Mouse (Mus musculus) limb, embryonic 12.5 days (tissue): ENCODE measurements around the gene Cyld. TPM values are rescaled to one million over a fixed set of nuclear protein-coding genes. Genes with fewer than 3 reads are reported as not detected.

Experiments used
- ATAC-seq: fragments of 200-750 bp; cut with Nextera tagmentation; 2 replicates; pipeline ENCODE4 v1.8.0; 2017; ENCODE audit warnings: low read depth, moderate TSS enrichment; ENCODE audit not compliant: insufficient number of reproducible peaks, insufficient read depth, low FRiP score, low TSS enrichment
- H3K27ac ChIP-seq: fragments of 300-500 bp; sonication (generic); 2 replicates; pipeline ENCODE4 v1.5.1; 2016; ENCODE audit warnings: mild to moderate bottlenecking, moderate library complexity
- H3K27me3 ChIP-seq: fragments of 300-500 bp; sonication (generic); 2 replicates; pipeline ENCODE4 v1.6.1; 2016; ENCODE audit warnings: mild to moderate bottlenecking, moderate library complexity
- H3K36me3 ChIP-seq: fragments of 300-500 bp; sonication (generic); 2 replicates; pipeline ENCODE4 v1.6.1; 2016; ENCODE audit warnings: mild to moderate bottlenecking, moderate library complexity
- H3K4me1 ChIP-seq: fragments of 300-500 bp; sonication (generic); replicated peaks from 2 replicates; pipeline ENCODE4 v1.6.1; 2016
- H3K4me2 ChIP-seq: fragments of 300-500 bp; sonication (generic); 2 replicates; pipeline ENCODE4 v1.6.1; 2016; ENCODE audit warnings: mild to moderate bottlenecking, moderate library complexity
- H3K4me3 ChIP-seq: fragments of 300-500 bp; sonication (generic); replicated peaks from 2 replicates; pipeline ENCODE4 v1.5.1; 2016; ENCODE audit warnings: mild to moderate bottlenecking
- H3K9ac ChIP-seq: fragments of 300-500 bp; sonication (generic); replicated peaks from 2 replicates; pipeline ENCODE4 v1.6.1; 2016; ENCODE audit warnings: mild to moderate bottlenecking, moderate library complexity
- H3K9me3 ChIP-seq: fragments of 300-500 bp; sonication (generic); 2 replicates; pipeline ENCODE4 v1.6.1; 2016; ENCODE audit warnings: mild to moderate bottlenecking, moderate library complexity
- WGBS: fragments of 180-500 bp; shearing (Covaris S2); methylation state at CpG from one replicate; pipeline ENCODE4 v1.1.7; 2016; 5-methylcytosine and 5-hydroxymethylcytosine counted together
- polyA plus RNA-seq: library from polyadenylated mRNA; unstranded; fragments of >200 nt; fragmentation: Nextera tagmentation; extraction: Ambion mirVana; gene quantifications from 2 replicates; pipeline ENCODE4 v1.2.1, GENCODE M21; 2016

Gene Cyld
- polyA plus RNA-seq, 1 experiment from 2014 or later, result 14.0 TPM

DNA sequence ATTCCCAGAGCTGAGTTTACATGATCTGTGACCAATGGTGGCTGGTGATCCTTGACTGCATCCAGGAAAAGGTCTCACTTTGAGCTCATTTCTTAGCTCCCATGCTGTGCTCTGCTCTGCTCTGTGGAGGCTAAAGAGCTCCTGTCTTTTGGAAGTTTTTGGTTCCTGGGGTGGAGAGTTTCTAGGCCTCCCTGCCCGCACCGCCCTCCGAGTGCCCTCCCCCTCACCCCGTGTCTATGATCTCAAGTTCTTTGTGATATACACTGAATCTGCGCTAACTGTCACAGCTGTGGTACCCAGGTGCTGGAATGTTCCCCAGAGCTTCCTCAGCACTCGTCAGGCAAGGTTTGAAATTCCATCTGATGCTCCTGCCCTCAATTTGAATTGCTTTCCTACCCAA lies 26.0 kb upstream of the Cyld start:
- no peak overlapping the region for H3K27ac ChIP-seq
- no peak for ATAC-seq

DNA sequence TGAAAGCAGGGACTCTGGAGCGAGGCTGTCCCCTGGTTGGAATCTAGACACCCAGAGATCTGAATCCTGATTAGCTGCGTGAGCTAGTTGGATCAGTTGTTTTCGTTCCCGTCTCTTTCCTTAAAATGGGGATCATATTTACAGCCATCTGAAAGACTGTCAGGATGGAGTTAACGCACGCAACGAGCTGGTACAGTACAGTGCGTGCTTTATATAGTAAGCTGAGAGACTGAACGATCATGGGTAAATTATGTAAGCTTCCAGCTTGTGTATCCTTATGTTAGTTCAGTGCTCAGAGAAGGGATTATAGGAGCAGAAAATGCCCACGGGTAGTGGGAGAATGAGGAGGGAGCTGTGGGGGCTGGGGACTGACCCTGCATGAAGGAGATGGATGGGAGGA lies 25.3 kb upstream of the Cyld start:
- H3K9me3 ChIP-seq, result no peaks in the 10 kb centered on the region
- 0 out of 2 replicates have a peak, but pooled peaks cover 6% of the 10 kb centered on the region for H3K4me1 ChIP-seq
- H3K36me3 ChIP-seq, result no peaks in the 10 kb centered on the region
- H3K27ac ChIP-seq, result no peak overlapping the region
- no peak overlapping the region for H3K4me2 ChIP-seq
- WGBS, result 80% methylated on average over 10 of the region's 10 CpGs
- H3K27me3 ChIP-seq, result no peaks in the 10 kb centered on the region
- no peak overlapping the region for H3K9ac ChIP-seq
- no peak overlapping the region for H3K4me3 ChIP-seq
- ATAC-seq, result no peak

More for the DNA sequence above, 26.0 kb upstream of the Cyld start:
- WGBS, result 81% methylated on average over 6 of the region's 6 CpGs
- Histone ChIP-seq H3K9ac (no peak overlapping the region), H3K36me3 (no peaks in the 10 kb centered on the region), H3K4me1 (0 out of 2 replicates have a peak, but pooled peaks cover 10% of the 10 kb centered on the region), H3K4me3 (no peak overlapping the region), H3K27me3 (no peaks in the 10 kb centered on the region), H3K4me2 (no peak overlapping the region), H3K9me3 (no peaks in the 10 kb centered on the region)

DNA sequence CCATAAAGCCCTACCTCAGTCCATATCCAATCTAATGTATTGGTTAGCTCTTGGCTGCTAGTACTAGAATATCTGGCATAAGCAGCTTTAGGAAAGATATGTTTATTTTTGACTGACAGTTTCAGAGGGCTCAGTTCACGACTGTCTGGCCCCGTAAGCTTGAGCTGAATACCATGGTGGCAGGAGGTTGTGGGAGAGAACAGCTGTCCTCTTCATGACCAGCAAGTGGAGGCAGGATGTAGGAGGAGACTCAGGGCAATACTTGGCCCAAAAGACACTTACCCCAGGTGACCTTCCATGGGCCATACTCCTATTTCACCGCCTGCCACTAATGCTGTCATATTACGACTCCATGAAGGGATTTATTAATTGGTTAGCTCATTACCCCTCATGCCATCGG lies 23.0 kb upstream of the Cyld start:
- Histone ChIP-seq H3K4me1 (no peaks in the 10 kb centered on the region), H3K4me3 (no peak overlapping the region), H3K27ac (no peak overlapping the region), H3K36me3 (no peaks in the 10 kb centered on the region), H3K27me3 (no peaks in the 10 kb centered on the region), H3K9ac (no peak overlapping the region), H3K9me3 (no peaks in the 10 kb centered on the region), H3K4me2 (no peak overlapping the region)
- no peak for ATAC-seq
- WGBS, result 55% methylated on average over 5 of the region's 5 CpGs

DNA sequence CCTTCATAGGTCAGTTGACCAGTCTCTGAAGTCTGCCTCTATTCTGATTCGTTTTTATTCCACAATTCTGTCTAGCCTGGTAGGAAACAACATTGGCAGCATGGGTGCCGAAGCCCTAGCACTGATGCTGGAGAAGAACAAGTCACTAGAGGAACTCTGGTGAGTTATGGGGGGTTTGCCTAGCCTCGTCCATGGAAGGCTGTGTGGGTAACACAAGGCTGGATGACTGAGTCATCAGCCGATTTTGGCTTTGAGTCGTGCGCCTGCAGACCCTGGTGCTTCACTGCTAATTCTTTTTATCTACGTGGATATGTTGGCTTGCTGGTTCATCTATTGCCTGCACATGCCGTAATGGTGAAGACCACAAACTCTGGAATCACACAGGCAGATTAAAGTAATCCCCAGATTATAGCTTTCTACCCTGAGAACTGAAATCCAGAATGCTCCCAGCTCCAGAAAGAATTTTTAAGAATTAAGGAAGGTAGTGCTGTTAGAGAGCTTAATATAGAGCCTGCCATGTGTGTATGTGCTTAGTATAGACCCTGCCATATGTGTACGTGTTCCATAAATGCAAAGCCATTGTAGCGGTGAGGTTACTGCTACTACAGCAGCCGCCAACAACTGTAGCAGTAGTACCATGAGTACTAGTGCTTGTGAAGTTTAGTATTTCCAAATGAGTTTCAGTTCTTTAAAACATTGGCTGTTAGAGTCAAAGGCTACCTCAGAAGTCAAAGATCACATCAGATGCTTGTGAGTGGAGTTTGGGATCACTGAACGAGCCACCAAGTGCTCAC lies 21.3 kb upstream of the Cyld start:
- 86% methylated on average over 12 of the region's 12 CpGs for WGBS
- Histone ChIP-seq H3K36me3 (no peaks in the 10 kb centered on the region), H3K27ac (no peak overlapping the region), H3K9me3 (no peaks in the 10 kb centered on the region), H3K4me3 (no peak overlapping the region), H3K9ac (no peak overlapping the region), H3K4me2 (no peak overlapping the region), H3K27me3 (no peaks in the 10 kb centered on the region), H3K4me1 (no peaks in the 10 kb centered on the region)
- no peak for ATAC-seq

DNA sequence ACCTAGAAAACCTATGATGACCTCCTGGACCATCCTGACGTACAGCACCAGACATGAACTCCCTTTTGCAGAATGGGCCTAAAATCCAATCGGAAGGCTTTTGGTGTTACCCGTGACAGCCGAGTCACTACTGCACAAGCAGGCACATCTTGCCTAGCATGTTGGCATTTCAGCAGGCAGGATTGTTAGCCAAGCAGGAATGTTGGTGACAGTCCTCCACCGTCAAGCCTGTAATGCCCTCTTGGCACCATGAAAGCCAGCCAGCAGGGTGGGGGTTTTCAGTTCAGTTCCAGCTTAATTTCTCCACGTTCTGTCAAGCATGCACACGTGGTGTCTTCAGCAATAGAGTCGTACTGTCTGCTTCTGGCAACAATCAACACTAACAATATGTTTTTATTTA lies 19.8 kb upstream of the Cyld start:
- H3K27ac ChIP-seq, result no peak overlapping the region
- WGBS, result 79% methylated on average over 8 of the region's 8 CpGs
- H3K4me3 ChIP-seq, result no peak overlapping the region
- H3K4me1 ChIP-seq, result no peaks in the 10 kb centered on the region
- no peak overlapping the region for H3K9ac ChIP-seq
- no peaks in the 10 kb centered on the region for H3K36me3 ChIP-seq
- no peak for ATAC-seq
- no peak overlapping the region for H3K4me2 ChIP-seq
- H3K27me3 ChIP-seq, result no peaks in the 10 kb centered on the region
- H3K9me3 ChIP-seq, result no peaks in the 10 kb centered on the region

DNA sequence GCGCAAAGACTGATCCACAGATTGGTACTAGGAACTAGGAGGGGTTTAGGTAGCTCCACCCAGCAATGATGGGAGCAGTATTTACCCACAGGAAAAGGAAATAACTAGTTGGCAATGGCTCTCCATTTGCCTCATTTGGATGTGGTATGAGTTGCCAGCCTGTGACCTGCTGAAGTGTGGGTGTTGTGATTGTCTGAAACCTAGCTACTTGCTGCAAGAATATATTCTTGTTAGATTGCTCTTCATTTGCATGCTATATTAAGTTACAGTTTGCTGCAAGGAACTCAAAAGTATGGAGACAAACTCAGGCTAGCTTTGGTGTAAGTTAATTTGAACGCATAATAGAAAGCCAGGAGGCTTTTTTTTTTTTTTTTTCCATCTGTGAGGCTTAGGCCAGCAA lies 16.3 kb upstream of the Cyld start:
- no peaks in the 10 kb centered on the region for H3K4me1 ChIP-seq
- H3K27ac ChIP-seq, result no peak overlapping the region
- H3K27me3 ChIP-seq, result peaks cover 4% of the 10 kb centered on the region; the same call in 1 of the 2 replicates
- H3K9me3 ChIP-seq, result no peaks in the 10 kb centered on the region
- no peak overlapping the region for H3K4me3 ChIP-seq
- H3K4me2 ChIP-seq, result no peak overlapping the region
- no peak for ATAC-seq
- no peak overlapping the region for H3K9ac ChIP-seq
- WGBS, result 96% methylated on average over 2 of the region's 2 CpGs
- no peaks in the 10 kb centered on the region for H3K36me3 ChIP-seq

DNA sequence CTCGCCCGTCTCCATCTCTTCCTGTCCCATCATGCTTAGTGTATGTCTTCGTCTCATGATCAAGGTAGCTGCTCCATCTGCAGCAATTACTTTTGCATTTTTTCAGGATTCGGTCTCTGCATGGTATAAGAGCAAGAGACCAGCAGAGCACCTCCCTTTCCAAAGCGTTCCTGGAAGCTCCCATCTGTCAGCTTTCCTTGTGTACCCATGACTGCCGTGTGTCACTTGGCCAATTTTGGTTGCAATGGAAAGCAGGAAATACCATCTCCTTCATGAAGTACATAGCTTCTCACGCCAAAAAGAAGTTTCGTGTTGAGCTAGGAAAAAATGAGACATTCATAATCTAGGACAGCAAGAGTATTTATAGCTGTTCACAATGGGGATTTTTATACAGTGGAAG lies 15.8 kb upstream of the Cyld start:
- H3K4me3 ChIP-seq, result no peak overlapping the region
- no peak overlapping the region for H3K9ac ChIP-seq
- no peak overlapping the region for H3K4me2 ChIP-seq
- 91% methylated on average over 8 of the region's 8 CpGs for WGBS
- ATAC-seq, result no peak
- no peaks in the 10 kb centered on the region for H3K36me3 ChIP-seq
- H3K4me1 ChIP-seq, result no peaks in the 10 kb centered on the region
- no peaks in the 10 kb centered on the region for H3K9me3 ChIP-seq
- peaks cover 4% of the 10 kb centered on the region; the same call in 1 of the 2 replicates for H3K27me3 ChIP-seq
- H3K27ac ChIP-seq, result no peak overlapping the region

DNA sequence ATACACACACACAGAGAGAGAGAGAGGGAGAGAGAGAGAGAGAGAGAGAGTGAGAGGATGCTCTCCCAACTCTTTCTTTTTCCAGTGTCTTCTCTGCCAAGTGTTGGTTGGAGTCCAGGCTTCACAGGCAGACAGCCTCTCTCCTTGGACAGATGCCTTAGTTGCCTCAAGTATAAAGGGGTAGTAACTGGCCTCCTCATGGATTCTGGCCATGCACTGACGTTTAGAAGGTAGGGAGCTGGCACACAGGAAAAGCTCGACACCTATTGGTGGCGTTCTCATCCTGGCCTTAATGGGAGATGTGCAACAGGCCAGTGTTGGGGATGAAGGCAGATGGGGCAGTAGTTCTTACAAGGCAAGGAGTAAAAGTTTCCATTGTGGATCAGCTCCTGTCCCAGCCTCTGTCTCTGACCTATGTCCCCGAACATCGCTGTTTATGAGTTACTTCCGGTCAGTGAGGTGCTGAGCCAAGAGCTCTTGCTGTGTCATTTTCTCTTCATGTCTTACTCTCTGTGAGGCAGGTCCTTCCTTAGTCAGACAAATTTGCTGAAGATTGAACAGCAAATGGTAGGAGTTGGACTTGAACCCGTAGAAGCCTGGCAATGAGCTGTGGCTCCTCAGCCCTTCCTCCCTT lies 13.1 kb upstream of the Cyld start:
- 79% methylated on average over 7 of the region's 7 CpGs for WGBS

DNA sequence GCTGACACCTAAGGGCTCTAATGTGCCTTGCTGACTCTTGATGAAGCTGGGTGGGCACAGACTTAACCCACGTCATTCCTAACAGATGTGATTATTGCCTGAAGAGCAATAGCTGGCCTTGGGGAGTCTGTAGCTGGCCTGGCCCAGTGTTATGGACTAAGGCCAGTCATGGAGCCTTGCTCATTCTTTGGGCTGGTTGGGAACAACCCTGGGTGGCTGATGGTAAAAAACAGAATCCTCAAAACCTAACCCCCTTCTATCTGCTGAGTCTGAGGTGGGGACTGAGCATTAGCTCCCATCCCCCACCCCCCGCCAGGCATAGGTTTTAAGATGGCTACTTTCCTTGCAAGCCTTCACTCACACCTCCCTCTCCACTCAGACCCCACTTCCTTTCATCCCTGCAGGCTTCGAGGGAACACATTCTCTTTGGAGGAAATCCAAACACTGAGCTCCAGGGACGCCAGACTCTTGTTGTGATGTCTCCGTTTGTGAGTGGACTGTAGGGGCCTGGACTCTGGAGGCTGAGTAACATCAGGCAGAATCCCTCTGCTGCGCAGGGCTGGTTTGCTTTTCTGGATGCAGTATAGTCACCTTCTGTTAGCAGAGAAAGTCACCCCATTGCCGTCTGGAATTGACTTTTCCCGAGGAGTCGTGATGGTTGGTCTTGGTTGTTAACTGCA lies 10.5 kb upstream of the Cyld start:
- Histone ChIP-seq H3K9ac (no peak overlapping the region), H3K9me3 (no peaks in the 10 kb centered on the region), H3K4me2 (no peak overlapping the region), H3K4me1 (0 out of 2 replicates have a peak, but pooled peaks cover 9% of the 10 kb centered on the region), H3K27ac (no peak overlapping the region), H3K4me3 (no peak overlapping the region), H3K27me3 (peaks cover 4% of the 10 kb centered on the region; the same call in 1 of the 2 replicates), H3K36me3 (no peaks in the 10 kb centered on the region)
- 52% methylated on average over 9 of the region's 9 CpGs for WGBS
- ATAC-seq, result no peak

More for the DNA sequence above, 13.1 kb upstream of the Cyld start:
- H3K9me3 ChIP-seq, result no peaks in the 10 kb centered on the region
- H3K27me3 ChIP-seq, result peaks cover 4% of the 10 kb centered on the region; the same call in 1 of the 2 replicates
- no peak overlapping the region for H3K4me2 ChIP-seq
- no peak overlapping the region for H3K9ac ChIP-seq
- 0 out of 2 replicates have a peak, but pooled peaks cover 9% of the 10 kb centered on the region for H3K4me1 ChIP-seq
- no peak overlapping the region for H3K27ac ChIP-seq
- H3K36me3 ChIP-seq, result no peaks in the 10 kb centered on the region
- H3K4me3 ChIP-seq, result no peak overlapping the region
- no peak for ATAC-seq

DNA sequence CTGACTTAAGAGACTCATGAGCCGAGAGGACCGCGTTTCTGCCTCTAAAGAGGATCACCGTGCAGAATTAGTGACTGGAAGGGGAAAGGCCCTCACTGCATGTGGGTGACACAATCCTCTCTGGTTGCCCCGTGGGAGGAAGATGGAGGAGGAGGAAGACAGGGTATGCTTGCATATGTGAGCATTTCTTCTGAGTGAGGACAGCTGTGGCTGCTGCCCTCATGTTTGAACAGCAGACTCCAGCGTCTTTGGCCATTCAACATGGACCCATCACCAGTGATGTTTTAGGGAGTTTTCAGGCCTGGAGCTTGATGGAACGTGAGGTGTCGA lies 10.0 kb upstream of the Cyld start:
- peaks cover 4% of the 10 kb centered on the region; the same call in 1 of the 2 replicates for H3K27me3 ChIP-seq
- H3K4me3 ChIP-seq, result no peak overlapping the region
- no peaks in the 10 kb centered on the region for H3K36me3 ChIP-seq
- H3K27ac ChIP-seq, result no peak overlapping the region
- 81% methylated on average over 8 of the region's 8 CpGs for WGBS
- H3K9me3 ChIP-seq, result no peaks in the 10 kb centered on the region
- H3K4me1 ChIP-seq, result peaks cover 10% of the 10 kb centered on the region; the same call in 1 of the 2 replicates
- no peak overlapping the region for H3K4me2 ChIP-seq
- no peak for ATAC-seq
- no peak overlapping the region for H3K9ac ChIP-seq

DNA sequence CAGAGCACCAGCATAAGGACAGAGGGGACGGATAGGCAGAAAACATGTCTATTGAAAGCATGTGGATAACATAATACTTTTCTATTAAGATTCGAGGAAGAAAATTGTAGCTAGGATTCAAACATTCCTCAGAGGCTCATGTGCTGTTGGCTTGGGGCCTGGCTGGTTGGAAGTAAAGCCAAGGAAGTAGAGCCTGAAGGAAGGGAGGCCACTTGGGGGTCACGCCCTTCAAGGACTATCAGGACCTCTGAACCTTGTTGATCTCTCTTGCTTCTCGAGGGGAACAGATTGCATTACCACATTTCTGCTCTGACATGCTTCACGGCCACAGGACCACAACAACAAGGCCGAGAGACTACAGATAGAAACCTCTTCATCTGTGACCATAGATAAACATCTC lies 7.7 kb upstream of the Cyld start:
- Histone ChIP-seq H3K36me3 (no peaks in the 10 kb centered on the region), H3K27me3 (peaks cover 2% of the 10 kb centered on the region), H3K27ac (no peak overlapping the region), H3K4me1 (peaks cover 15% of the 10 kb centered on the region), H3K9ac (no peak overlapping the region), H3K4me3 (no peak overlapping the region), H3K4me2 (no peak overlapping the region), H3K9me3 (no peaks in the 10 kb centered on the region)
- ATAC-seq, result no peak
- 84% methylated on average over 6 of the region's 6 CpGs for WGBS
